Mouse (Mus musculus) neural tube, embryonic 14.5 days (tissue): ENCODE results near the gene Irak4. TPM values are rescaled to one million over a fixed set of nuclear protein-coding genes. Genes with fewer than 3 reads are reported as not detected.

ENCODE experiments used
- ATAC-seq: fragments of 200-750 bp; cut with Nextera tagmentation; 2 replicates; pipeline ENCODE4 v1.8.0; 2017; ENCODE audit warnings: low read depth, mild to moderate bottlenecking, moderate TSS enrichment, moderate library complexity
- H3K27ac ChIP-seq: fragments of 300-500 bp; sonication (generic); 2 replicates; pipeline ENCODE4 v1.5.1; 2014; ENCODE audit warnings: low read depth, mild to moderate bottlenecking, control low read depth, low read length, moderate library complexity, mixed read lengths
- H3K27me3 ChIP-seq: fragments of 300-500 bp; sonication (generic); 2 replicates; pipeline ENCODE4 v1.6.1; 2014; ENCODE audit warnings: low read length; ENCODE audit not compliant: control insufficient read depth, insufficient read depth
- H3K36me3 ChIP-seq: fragments of 300-500 bp; sonication (generic); 2 replicates; pipeline ENCODE4 v1.6.1; 2014; ENCODE audit warnings: low read length, mixed read lengths; ENCODE audit not compliant: control insufficient read depth, insufficient read depth
- H3K4me1 ChIP-seq: fragments of 300-500 bp; sonication (generic); 2 replicates; pipeline ENCODE4 v1.6.1; 2014; ENCODE audit warnings: low read length; ENCODE audit not compliant: control insufficient read depth, insufficient read depth
- H3K4me2 ChIP-seq: fragments of 300-500 bp; sonication (generic); 2 replicates; pipeline ENCODE4 v1.6.1; 2014; ENCODE audit warnings: mild to moderate bottlenecking, low read depth, low read length, control low read depth
- H3K4me3 ChIP-seq: fragments of 300-500 bp; sonication (generic); 2 replicates; pipeline ENCODE4 v1.5.1; 2014; ENCODE audit warnings: low read depth, low read length, control low read depth, mixed read lengths
- H3K9ac ChIP-seq: fragments of 300-500 bp; sonication (generic); replicated peaks from 2 replicates; pipeline ENCODE4 v1.6.1; 2014; ENCODE audit warnings: low read depth, mild to moderate bottlenecking, control low read depth, low read length, mixed read lengths
- H3K9me3 ChIP-seq: fragments of 300-500 bp; sonication (generic); 2 replicates; pipeline ENCODE4 v1.6.1; 2016; ENCODE audit warnings: low read length; ENCODE audit not compliant: control insufficient read depth
- WGBS: fragments of 180-500 bp; shearing (Covaris S2); extraction: QIAGEN DNeasy Blood & Tissue Kit; methylation state at CpG from one replicate; pipeline ENCODE4 v1.1.7; 2014; 5-methylcytosine and 5-hydroxymethylcytosine counted together
- polyA plus RNA-seq: library from polyadenylated mRNA; unstranded; fragments of >200 nt; fragmentation: Nextera tagmentation; extraction: Ambion mirVana; gene quantifications from 2 replicates; pipeline ENCODE4 v1.2.1, GENCODE M21; 2014

The Irak4 gene
- polyA plus RNA-seq, 1 experiment from 2014 or later: 1.2 TPM

DNA sequence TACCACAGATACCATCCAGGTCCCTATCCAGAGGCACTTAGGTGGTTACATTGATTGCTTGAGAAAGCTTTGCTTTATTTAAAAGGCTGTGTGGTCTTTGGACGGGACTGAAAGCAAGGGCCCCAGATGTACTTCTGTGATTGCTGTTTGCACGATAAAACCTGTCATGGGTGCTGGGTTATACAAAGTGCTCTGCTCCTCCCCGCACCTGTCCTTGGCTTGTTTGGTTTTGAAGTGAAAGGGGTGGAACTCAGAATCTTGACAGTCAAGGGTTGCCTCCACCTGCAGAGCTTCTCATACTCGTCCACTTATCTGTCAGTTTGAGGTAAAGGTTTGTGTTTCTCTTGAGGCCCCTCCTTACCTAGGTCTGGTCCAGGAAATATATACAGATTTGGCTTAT is 87.1 kb downstream of the Irak4 start:
- H3K27ac ChIP-seq: no peak overlapping the region
- H3K4me1 ChIP-seq: no peaks in the 10 kb centered on the region
- H3K4me3 ChIP-seq: no peak overlapping the region
- no peaks in the 10 kb centered on the region for H3K27me3 ChIP-seq
- no peaks in the 10 kb centered on the region for H3K36me3 ChIP-seq
- H3K4me2 ChIP-seq: no peak overlapping the region
- H3K9ac ChIP-seq: no peak overlapping the region
- ATAC-seq: no peak
- H3K9me3 ChIP-seq: no peaks in the 10 kb centered on the region
- 85% methylated on average over 4 of the region's 4 CpGs for WGBS

Other genes starting within 250 kb of the Irak4 start
- gene Adamts20, start 78.2 kb upstream of the Irak4 start, polyA plus RNA-seq: 3.8 and 5.6 TPM in 2 replicates
- gene Pus7l, start 96 bp upstream of the Irak4 start, polyA plus RNA-seq: 7.1 and 8.4 TPM in 2 replicates
- gene Twf1, start 46.2 kb downstream of the Irak4 start, polyA plus RNA-seq: 75.5 and 85.6 TPM in 2 replicates
- gene Tmem117, start 85.6 kb downstream of the Irak4 start, polyA plus RNA-seq: 17.3 and 19.5 TPM in 2 replicates